Mouse (Mus musculus) right cerebral cortex, adult 2 months (tissue): ENCODE measurements around the gene Srgap3.
A peak's percentile ranks its signal among the peaks of the same experiment; 100 is the strongest.
"Not testable (repeated sequence)": the region's sequence is repeated elsewhere in the genome, so short reads cannot be mapped to it uniquely, and the experiment has no call there.

Experiments used
- DNase-seq, 2 experiments: peaks; one replicate each; pipeline ENCODE4 v3.0.0; 2021 to 2022; ENCODE audit warnings: low spot score in 2 of 2

Srgap3 gene

DNA sequence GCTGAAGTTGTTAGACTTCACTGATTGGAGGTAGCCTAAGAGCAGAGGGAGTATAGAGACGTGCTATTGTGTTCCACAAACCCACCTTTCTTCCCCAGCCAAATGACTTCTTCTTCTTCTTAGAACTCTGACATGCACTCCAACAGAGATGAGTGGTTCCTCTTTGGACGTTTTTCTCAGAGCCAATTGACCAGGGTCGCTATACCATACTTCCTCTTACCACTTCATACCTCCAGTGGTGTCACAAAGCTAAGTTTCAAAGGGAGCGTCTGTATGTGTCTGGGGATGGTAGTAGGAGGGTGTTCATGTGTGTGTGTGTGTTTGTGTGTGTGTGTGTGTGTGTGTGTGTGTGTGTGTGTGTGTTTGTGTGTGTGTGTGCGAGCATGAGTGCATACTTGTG is 195.1 kb downstream of the Srgap3 start:
- no peak for DNase-seq

DNA sequence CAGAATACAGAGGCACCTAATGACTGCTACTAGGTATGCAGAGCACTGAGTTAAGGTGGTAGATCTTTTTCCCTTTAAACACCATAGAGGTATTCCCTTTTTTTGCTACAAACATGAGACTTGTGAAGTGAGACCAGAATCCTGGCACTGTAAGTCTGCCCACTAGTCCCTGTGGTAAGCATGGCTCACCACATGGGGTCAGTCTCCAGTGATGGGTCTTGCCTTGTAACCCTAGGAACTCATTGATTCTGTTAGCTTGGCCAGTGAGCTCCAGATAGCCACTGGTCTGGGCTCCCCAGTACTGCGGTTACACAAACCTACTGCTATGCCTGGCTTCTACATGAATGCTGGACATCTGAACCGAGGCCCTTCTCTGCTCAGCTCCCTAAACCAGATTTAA is 204.8 kb downstream of the Srgap3 start:
- no peak for DNase-seq

- no peak for DNase-seq
These were observed 205.3 kb downstream of the Srgap3 start for GRCm38 (mm10) chr6:112741766-112742165.

DNA sequence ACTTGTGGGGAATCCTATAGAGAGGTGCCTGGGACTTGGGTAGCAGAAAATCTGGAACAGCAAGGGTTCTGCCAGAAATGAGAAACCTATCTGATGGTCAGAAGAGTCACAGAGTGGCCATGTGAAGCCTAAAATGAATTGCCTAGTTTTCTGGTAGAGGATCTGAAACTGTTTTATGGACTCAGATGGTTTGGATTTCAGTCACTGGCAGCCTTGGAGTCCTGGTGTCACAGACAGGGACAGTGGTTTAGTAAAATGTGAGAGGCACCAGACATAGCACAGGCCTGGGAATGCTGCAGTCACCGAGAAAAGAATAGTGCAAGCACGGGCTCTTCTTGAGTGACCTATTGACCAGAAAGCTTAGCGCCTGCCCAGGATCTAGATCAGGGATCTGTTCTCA is 207.4 kb downstream of the Srgap3 start:
- DNase-seq, result no peak

- DNase-seq, result no peak
These were observed 208.1 kb downstream of the Srgap3 start for GRCm38 (mm10) chr6:112738924-112739323.

DNA sequence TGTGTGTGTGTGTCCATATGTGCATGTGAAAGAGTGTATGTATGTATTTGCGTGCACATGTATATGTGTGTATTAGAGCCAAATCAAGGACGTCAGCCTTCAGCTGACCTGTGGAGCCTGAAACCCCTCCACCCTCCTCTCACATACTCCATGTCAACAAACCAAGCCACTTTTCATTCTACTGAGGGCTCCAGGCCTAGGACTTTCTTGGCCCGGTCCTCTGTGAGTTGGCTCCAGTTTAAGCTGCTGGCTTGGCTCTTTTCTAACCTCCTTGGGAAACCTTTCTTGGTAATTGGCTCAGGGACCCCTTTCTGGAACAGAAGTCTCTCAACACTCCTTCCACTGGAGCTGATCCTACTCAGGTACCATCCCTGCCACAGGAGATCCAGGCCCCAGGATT is 210.6 kb downstream of the Srgap3 start:
- no peak for DNase-seq

DNA sequence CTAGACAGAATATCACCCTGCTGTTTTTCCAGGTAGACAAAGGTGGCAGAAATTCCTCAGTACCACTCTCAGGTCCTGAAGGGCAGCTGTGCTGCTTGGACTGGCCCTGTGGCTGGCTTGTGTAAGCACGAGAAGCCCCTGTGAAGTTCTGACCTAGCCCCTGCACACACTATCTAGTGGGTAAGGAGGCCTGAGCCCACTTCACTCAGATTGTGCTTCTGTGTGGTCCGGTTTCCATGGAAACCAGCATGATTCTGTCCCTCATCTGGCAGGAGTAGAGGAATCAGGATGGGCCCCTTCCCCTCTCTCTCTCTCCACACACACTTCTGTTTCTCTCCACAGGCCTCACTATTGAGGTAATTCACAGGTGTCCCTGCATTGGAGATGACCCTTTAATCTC is 212.0 kb downstream of the Srgap3 start:
- no peak for DNase-seq

DNA sequence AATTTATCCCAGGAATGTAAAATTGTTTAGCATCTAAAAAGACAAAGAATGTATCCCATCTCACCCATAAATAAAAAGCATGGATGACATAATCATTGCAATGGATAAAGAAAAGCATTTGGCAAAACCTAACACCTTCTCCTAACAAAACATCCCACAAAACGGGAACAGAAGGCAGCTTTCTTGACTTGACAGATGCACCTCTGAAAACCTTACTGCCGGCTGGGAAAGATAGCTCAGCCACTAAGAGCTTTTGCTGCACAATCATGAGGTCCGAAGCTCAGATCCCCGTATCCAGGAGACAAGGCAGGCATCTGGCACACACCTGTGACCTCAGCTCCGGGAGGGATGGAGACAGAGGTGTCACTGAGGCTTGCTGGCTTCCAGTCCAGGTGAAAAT is 213.1 kb downstream of the Srgap3 start:
- peak in 1 of 2 experiments; percentile 43 for DNase-seq

DNA sequence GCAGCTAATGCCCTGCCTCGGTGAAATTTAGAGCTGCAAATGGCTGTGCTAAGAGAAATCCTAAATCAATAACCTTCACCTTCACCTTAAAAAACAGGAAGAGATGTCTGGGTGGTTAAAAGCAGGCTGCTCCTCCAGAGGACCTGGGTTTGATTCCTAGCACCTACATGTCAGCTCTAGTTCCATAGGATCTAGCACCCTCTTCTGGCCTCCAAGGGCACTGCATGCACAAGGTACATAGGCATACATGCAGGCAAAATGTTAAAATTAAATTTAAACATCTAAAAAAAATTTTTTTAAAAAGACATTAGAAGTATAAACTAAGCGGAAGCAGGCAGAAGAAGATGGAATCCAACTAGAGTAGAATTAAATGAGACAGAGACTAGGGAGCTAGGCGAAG is 214.6 kb downstream of the Srgap3 start:
- no peak for DNase-seq

GRCm38 (mm10) chr6:112731386-112731785 is 215.7 kb downstream of the Srgap3 start:
- DNase-seq, result no peak

GRCm38 (mm10) chr6:112728760-112729422 is 218.2 kb downstream of the Srgap3 start:
- peak; percentile 86 for DNase-seq

DNA sequence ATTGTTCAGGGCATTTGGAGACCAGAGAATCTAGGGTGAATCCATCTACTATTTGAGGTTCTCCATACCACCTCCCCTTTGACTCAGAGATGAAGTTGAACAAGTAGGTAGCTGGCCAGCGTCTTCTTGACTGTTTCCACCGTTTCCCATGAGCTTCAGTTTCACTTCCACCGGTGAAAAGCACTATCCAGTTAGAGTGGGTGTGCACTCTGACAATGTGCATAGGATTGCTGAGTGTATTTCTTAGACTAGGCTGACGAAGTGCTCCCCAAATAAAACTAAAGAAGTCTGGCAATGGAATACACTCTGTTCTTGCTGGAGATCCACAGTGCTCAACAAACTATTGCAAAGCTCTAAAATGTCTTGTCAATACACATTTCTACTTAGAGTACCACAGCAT is 221.6 kb downstream of the Srgap3 start:
- no peak for DNase-seq

DNA sequence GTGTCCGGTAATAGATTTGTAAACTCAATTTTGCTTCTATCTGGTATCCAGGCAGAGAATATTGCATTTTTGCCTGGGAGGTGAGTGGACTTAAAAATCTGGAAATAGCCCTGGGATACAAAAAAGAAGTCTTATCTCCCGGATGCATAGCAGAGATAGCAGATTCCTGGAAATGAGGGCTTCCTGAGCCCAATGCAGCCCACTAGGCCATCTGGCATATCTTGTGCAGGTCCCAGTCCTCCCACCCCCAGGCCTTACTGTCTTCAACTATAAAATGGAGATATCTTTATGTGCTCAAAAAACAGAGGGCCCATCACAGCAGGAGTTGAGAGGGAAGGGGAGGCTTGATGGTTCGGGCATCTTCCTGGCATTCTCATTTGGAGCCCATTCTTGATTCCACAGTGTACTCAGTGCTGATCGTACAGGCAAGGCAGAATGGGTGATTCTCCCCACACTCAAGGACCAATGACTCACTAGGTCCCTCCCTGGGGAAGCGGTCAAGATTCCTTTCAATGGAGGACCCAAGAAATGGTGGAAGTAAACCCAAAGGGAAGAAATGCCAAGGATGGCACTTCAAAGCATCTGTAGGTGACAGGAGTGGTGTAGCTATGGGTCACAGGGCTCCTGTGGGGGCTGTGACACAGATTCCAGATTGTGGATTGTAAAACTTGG is 226.5 kb downstream of the Srgap3 start:
- no peak for DNase-seq

GRCm38 (mm10) chr6:112719983-112720382 is 227.1 kb downstream of the Srgap3 start:
- no peak for DNase-seq

- peak in 1 of 2 experiments; percentile 48 for DNase-seq
These were observed 229.9 kb downstream of the Srgap3 start for GRCm38 (mm10) chr6:112717168-112717567.

- DNase-seq, result no peak
These were observed 233.1 kb downstream of the Srgap3 start for GRCm38 (mm10) chr6:112713951-112714350.

DNA sequence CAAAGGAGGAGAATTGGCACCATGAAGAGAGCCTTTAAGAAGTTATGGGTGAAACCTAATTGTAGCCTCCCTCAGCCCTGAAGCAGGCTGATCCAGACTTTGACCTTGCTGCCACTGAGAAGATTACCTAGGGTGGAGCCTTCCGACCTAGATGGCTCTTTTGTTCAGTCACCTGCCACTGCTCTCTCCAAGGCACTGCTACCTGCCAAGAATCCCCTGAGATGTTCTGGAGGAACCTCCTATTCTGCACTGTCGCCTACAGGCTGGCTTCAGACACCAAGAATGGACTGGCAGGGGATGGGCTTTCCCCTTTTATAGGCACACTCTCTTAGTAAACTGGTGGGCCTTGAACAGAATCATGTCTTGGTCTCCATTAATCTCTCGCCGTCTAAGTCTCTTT is 244.8 kb downstream of the Srgap3 start:
- not testable (repeated sequence) for DNase-seq

- peak; percentile 61 to 70 for DNase-seq
These were observed 246.7 kb downstream of the Srgap3 start for GRCm38 (mm10) chr6:112700392-112700791.

DNA sequence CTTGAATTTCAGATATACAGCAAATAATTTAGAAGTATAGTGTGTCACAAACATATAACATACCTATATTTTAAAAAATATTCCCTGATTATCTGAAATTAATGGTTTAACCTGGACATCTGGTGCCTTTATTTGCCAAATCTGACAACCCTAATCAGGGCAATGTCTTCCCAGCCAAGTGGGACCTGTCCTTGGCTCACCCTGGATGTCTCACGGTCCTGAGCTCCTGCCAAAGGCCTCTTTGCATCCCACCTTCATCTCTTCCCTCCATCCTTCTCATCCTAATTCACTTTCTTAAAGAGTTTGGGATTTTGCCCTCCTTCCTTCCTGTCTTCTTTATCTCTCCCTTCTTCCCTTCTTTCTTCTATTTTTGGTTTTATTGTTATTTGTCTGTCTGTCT is 248.0 kb downstream of the Srgap3 start:
- DNase-seq, result no peak

DNA sequence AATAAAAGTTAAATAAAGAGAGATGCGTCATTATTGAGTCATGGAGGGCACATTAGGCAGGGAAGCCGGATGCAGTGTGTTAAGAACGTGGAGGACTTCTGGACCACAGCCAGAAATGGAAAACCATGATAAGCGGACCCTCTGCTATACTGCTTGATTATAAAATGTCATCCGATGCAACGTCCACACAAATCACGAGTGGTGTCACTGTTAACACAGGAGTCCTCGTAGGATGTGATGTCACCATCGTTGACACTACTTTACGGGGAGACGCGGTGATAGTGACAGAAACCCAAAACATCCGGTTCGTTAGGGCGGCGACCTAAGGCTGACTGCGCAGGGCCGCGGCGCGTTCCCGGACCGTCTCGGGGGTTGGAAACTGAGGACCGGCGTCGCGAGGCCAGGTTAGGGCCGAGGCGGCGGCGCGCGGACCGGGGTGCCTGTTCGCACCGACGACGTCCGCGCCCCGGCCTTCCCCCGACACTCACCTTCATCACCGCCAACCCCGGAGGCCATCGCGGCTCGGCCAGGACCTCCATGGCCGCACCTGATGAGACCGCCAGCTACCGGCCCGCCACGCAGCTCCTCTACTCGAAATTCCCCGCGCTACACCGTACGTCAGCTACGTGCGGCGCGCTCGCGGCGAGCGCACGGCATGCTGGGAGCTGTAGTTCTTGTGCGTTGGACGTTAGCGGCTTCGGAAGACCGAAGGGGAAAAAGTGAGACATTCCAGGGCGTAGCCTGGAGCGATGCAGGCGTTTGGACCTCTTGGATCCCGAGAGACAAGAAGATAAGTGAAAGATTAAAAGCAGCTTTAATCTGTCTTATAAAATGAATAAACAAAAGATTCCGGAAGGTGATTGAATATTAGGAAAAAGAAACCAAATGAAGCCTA is 250.8 kb downstream of the Srgap3 start, which contains the start of gene Rad18:
Rad18 (minus strand) TSS at position 631 of the 895 bp plus-strand sequence.
- DNase-seq, result peak; percentile 87 to 88

GRCm38 (mm10) chr6:112694492-112694891 is 252.6 kb downstream of the Srgap3 start:
- DNase-seq, result no peak

DNA sequence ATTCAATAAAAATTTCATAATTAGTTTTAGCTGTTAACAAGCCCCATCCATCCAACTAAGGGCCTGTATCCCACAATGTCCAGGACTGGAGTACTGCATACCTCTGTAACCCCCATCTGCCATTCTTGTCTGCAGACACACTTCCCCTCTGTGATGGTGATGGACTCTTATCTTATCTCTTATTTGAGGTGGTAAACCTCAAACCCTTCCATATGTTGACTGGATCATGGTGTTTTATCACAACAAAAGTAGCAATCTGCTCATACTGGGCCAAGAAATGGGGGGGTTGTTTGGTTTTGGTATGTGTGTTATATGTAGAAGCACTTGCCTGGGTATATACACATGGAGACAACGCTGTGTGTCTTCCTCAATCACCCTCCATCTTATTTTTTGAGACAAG is 255.5 kb downstream of the Srgap3 start:
- DNase-seq, result no peak
